Mouse (Mus musculus): ENCODE data around the gene AC124108.1.

The AC124108.1 gene

GRCm38 (mm10) chr1:132200562-132201510 lies 9.6 kb downstream of the AC124108.1 start:
- DNase-seq (ENCODE audit: low spot score): peak; percentile 82

DNA sequence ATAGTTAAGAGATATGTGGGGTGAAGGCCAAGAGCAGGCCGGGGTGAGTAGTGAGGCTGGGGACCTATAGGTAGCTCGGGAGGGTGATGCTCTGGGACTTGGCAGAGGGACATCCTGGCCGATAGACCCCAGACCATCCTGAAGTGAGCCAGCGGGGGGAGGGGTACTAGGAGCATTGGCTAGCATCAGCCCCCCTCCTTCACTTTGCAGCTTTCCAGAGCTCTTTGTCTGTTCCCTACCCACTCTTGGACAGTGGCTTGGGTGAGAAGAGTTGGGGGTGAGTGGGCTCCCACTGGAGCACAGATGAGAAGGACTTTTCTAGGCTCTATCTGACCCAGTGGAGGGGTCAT lies 10.2 kb downstream of the AC124108.1 start:
- no peak for DNase-seq (ENCODE audit: low spot score)

DNA sequence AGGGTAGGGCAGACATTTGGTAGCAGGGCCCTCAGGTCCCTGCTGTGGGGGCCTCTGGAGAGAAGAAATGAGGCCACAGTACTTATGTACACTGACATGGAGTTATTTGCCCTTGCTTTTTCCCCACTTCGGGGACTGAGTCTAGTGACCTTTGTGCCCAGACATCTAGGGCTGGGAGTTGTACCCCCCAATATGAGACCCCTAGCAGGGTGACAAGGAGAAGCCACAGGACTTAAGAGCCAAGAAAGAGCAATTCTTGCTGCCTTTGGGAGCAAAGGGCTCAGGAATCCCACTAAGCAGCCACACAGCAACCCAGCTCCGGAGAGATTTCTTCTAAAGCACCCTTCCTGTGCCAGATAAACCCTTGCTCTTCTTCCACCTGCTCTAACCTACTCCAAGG lies 10.7 kb downstream of the AC124108.1 start:
- no peak for DNase-seq (ENCODE audit: low spot score)

- no peak for DNase-seq (ENCODE audit: low spot score)
These were observed 11.5 kb downstream of the AC124108.1 start for GRCm38 (mm10) chr1:132202771-132203170.

DNA sequence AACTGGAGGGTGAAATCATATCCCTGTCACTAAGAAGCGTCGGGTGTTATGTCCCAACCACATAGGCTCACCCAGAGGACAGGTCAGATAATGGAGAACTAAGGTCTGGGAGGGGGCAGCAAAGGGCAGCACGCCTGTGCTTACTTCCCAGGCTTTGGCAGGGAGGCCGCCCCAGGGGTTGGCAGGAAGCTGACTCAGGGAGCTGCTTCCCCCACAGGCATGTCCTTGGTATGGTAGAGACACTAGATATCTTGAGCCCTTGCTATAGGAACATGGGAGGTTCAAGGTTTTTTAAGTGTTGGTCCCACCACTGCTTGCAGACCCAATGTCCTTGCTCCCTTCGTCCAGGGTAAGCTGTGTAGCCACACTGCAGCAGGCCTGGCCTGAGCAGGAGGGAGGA lies 14.7 kb downstream of the AC124108.1 start:
- DNase-seq (ENCODE audit: low spot score): no peak

- DNase-seq (ENCODE audit: low spot score): no peak
These were observed 15.6 kb downstream of the AC124108.1 start for GRCm38 (mm10) chr1:132206828-132207227.

DNA sequence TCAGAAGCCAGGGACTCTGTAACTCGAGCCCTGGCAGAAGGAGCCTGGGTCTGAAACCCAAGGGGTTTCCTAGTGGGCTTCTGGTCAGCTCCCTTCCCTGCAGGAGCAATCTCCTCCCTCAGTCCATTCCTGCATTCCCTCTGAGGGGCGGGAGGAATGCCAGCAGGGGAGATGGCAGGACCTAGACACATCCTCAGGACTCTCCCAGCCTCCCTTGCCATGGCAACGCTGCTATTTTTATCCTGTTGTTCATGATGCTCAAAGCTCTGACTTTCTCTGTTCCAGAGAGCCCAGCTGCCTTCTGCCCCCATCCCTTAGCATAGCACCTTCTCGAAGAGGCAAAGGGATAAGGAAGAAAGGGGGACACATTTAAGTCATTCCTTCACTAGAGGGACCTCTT lies 16.9 kb downstream of the AC124108.1 start:
- DNase-seq (ENCODE audit: low spot score): no peak

DNA sequence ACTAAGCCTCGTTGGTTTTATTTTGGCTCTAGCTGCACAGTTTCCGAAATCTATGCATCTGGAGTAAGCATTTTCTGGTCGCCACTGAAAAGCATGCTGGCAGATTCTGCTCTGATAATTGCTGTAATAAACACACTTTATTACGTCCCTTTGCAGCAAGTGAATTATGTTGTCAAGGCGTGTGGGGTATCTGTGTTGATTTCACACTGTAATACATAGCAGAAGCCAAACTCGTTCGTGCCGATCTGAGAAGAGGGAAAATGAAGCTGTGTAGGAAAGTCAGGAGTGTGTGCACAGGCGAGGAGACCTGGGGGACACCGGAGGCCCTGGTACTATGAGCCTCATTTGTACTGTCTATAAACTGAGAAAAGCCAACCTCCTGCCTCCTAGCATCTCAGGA lies 18.1 kb downstream of the AC124108.1 start:
- no peak for DNase-seq (ENCODE audit: low spot score)

DNA sequence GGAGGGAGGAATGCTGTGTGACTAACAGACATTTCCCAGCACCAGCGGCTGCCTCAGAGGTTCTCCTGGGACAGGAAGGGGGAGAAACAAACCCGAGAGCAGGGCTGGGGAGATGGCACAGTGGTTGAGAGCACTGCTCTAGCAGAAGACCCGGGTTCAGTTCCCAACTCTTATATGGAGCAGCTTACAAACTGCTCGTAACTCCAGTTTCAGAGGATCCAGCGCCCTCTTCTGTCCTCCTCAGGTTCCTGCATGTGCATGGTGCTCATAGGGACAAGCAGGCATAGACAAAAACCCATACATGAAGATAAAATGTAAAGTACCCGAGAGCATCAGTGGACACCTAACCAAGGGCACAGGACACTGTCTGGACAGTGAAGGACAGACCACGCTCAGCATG lies 19.7 kb downstream of the AC124108.1 start:
- DNase-seq (ENCODE audit: low spot score): peak; percentile 69

GRCm38 (mm10) chr1:132211672-132212071 lies 20.4 kb downstream of the AC124108.1 start:
- DNase-seq (ENCODE audit: low spot score): no peak

DNA sequence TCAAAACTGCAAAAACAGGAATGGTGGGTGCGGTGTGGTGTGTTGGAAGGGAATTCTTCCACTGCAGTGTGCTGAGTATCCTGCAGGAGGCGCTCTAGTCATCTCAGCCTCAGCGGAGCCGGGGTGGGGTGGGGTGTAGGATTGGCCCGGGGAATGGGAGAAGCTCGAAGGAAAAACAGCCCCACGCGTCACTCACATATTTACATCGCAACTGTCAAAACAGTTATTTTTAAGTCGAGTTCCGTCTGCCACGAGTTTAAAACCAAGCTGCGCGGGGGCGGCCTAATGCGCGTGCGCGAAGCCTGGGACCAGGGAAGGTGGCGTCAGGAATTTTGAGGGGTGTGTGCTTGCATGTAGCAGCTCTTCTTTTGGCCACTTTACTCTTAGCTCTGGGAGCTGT lies 21.0 kb downstream of the AC124108.1 start:
- DNase-seq (ENCODE audit: low spot score): peak; percentile 78

DNA sequence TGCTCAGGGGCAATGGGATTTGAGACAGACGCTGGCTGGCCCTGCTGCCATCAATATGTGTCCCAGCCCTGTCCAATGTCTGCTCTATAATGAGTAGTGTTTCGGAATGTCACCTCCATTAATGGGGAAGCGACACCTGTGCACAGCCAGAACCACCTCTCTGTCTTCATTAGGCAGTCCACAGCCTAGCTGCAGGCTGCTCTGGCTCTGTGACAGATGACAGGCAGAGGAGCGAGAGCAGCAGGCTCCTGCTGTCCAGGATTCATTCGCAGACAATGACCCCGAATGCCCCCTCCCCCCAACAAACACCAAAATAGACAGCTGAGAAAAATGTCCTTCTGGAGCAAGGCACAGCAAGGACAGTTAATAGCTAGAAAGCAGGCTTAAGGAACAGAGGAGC lies 21.8 kb downstream of the AC124108.1 start:
- DNase-seq (ENCODE audit: low spot score): peak; percentile 49

DNA sequence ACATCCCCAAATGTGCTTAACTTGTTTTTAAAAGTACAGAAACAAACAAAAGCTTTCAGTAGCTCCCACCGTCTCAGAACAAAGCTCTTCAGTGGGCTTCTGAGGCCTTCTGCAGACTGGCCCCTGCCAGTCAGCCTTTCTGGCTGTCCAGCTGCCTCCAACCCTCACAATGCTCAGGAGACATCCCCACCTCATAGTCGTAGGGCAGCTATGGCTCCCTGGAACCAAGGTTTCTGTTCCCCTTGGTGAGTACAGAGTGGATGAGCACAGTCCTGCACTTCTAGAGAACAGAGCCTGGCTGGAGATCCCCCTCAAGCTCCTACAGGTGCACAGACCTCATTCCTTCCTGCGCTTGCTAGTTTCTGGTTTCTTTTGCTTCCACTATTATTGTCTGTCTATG lies 25.0 kb downstream of the AC124108.1 start:
- no peak for DNase-seq (ENCODE audit: low spot score)

DNA sequence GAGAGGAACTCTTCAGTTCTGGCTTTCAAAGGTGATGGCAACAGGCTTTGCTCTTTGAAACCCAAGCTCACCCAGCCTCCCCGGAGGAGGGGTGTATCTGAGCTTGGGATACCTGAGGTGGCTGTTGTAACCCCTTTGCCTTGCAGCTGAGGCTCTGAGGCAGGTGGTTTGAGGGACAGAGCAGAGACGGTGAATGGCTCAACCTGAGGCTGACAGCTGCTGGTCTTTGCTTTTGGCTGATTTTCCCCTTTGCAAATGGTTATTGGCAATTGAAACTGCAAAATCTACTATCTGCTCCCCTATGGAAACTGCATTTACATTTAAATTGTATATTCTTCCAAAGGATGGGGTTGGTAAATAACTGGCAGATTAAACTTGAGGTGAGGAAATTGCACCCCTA lies 30.4 kb downstream of the AC124108.1 start:
- no peak for DNase-seq (ENCODE audit: low spot score)

GRCm38 (mm10) chr1:132222166-132222565 lies 30.9 kb downstream of the AC124108.1 start:
- no peak for DNase-seq (ENCODE audit: low spot score)

- DNase-seq (ENCODE audit: low spot score): no peak
These were observed 35.2 kb downstream of the AC124108.1 start for GRCm38 (mm10) chr1:132226297-132227080.

GRCm38 (mm10) chr1:132229667-132230066 lies 38.4 kb downstream of the AC124108.1 start, which contains the start of gene Gm10188:
Gm10188 (minus strand) TSS chr1:132229767.
- no peak for DNase-seq (ENCODE audit: low spot score)

GRCm38 (mm10) chr1:132231470-132232274 lies 40.4 kb downstream of the AC124108.1 start:
- no peak for DNase-seq (ENCODE audit: low spot score)

GRCm38 (mm10) chr1:132233566-132233965 lies 42.3 kb downstream of the AC124108.1 start:
- peak; percentile 74 for DNase-seq (ENCODE audit: low spot score)

DNA sequence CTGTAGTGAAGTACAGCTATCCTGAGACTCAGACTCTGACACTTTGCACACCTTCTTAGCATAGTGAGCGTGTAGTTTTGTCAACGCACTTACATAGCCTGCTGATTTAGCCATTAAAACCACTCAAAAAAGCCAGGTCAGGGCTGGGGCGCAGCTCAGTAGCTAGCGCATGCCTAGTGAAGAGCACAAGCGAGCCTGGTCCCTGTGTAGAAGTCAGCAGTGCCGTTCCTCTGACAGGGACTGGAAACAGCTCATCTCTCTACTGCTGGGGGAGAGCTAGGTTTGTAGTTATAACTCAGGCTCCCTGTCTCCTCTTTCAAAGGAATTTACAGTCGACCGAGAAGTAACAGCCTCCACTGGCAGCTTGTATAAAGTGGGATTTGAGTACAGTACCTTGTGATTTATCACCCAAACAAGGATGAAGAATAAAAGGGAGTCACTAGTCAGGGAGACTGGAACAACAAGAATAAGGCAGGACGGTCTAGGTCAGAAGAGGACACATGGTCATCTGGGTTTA lies 43.6 kb downstream of the AC124108.1 start:
- DNase-seq (ENCODE audit: low spot score): no peak

GRCm38 (mm10) chr1:132237585-132238159 lies 46.4 kb downstream of the AC124108.1 start:
- DNase-seq (ENCODE audit: low spot score): peak; percentile 85

- no peak for DNase-seq (ENCODE audit: low spot score)
These were observed 53.8 kb downstream of the AC124108.1 start for GRCm38 (mm10) chr1:132245010-132245409.
